Mouse (Mus musculus) ES-E14 (cell line): Measurements from ENCODE around the gene A930017K11Rik.

Source experiments
- CHD2 ChIP-seq: IDR thresholded peaks from 2 replicates; pipeline ENCODE4 v1.6.1; 2014; ENCODE audit warnings: mild to moderate bottlenecking, low read depth, low read length, inconsistent platforms
- ZC3H11A ChIP-seq: IDR thresholded peaks from 2 replicates; pipeline ENCODE4 v1.6.1; 2012; ENCODE audit warnings: low read depth, mild to moderate bottlenecking, inconsistent platforms, low read length, borderline replicate concordance
- ZNF384 ChIP-seq: IDR thresholded peaks from 2 replicates; pipeline ENCODE4 v1.6.1; 2012; ENCODE audit warnings: low read depth, low read length, inconsistent platforms

DNA sequence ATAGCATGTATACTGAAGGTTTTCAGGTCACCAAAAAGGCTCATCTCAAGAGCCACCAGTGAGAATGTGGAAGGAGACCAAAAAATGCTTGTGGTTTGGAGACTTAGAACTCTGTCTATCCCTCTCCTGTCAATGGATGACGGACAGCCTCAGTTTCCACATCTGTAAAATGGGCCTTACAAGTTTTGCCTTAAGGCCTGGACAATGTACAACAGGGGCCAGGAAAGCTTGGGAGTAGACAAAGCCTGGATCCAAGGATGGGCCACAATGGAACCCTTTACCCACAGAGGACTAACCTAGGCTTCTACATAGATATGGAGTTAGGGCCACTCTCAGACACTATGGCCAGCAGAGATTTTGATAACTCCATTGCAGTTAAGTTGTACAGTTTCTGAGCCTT, 31.7 kb upstream of the A930017K11Rik start:
- TF ChIP-seq ZC3H11A (no peak), CHD2 (no peak), ZNF384 (no peak)
